Mouse (Mus musculus) embryonic stem cell, embryonic (primary cell): ENCODE measurements around the gene Rpap1.

Source experiments
- CTCF ChIA-PET, 4 experiments: fragments of 300-600 bp in 2 of 4; fragments of 350-600 bp in 2 of 4; sonication (Branson Sonifier 250); formaldehyde crosslinking; loops; one replicate each; lab custom pipeline; 2022; ENCODE audit warnings: inconsistent platforms in 2 of 4; lab: Charles Lee
- POLR2A ChIA-PET, 4 experiments: fragments of 300-600 bp in 2 of 4; fragments of 350-600 bp in 2 of 4; sonication (Branson Sonifier 250); formaldehyde crosslinking; loops; one replicate each; lab custom pipeline; 2022; ENCODE audit warnings: antibody characterized with exemption in 4 of 4, inconsistent platforms in 1 of 4; lab: Charles Lee

Rpap1 gene

GRCm38 (mm10) chr2:119737124-119737523 is 50.2 kb downstream of the Rpap1 start:
- ChIA-PET CTCF (interaction anchor here in 1 of 4 experiments (1.2 kb wide), 1 partner anchor 31 kb away, joined by 3 read pairs; no protein-coding TSS in a partner anchor), POLR2A (interaction anchor here in 2 of 4 experiments (0.6 to 2.1 kb wide), 8 partner anchors 14 to 81 kb away, joined by 3 to 9 read pairs (median 3); partner anchors contain the start of gene Ltk (in 1 of the 2))

- ChIA-PET POLR2A (interaction anchor here in 3 of 4 experiments (0.7 to 12.8 kb wide), 11 partner anchors 11 to 127 kb away, joined by 3 to 103 read pairs (median 4); partner anchors contain the start of genes Itpka (in 1 of the 3) and Ltk (in 1 of the 3)), CTCF (interaction anchor here in 3 of 4 experiments (0.5 to 1.4 kb wide), 4 partner anchors 11 to 430 kb away, joined by 3 read pairs; no protein-coding TSS in a partner anchor)
These were observed 56.6 kb downstream of the Rpap1 start for GRCm38 (mm10) chr2:119730735-119731134.

- POLR2A ChIA-PET: interaction anchor here in 3 of 4 experiments (0.6 to 12.8 kb wide), 6 partner anchors 12 to 21 kb away, joined by 3 to 103 read pairs (median 6); partner anchors contain the start of gene Itpka (in 1 of the 3)
- CTCF ChIA-PET: no interaction called here
These were observed 59.4 kb downstream of the Rpap1 start for GRCm38 (mm10) chr2:119727762-119728416.

- ChIA-PET CTCF (no interaction called here), POLR2A (interaction anchor here in 2 of 4 experiments (0.5 to 3.3 kb wide), 10 partner anchors 9 to 105 kb away, joined by 3 to 25 read pairs (median 3); no protein-coding TSS in a partner anchor)
These were observed 66.3 kb downstream of the Rpap1 start for GRCm38 (mm10) chr2:119721070-119721469.

- CTCF ChIA-PET: interaction anchor here in 2 of 4 experiments (1.1 to 1.2 kb wide), 2 partner anchors 15 to 82 kb away, joined by 3 to 4 read pairs; partner anchors contain the start of gene Tyro3 (in 1 of the 2)
- POLR2A ChIA-PET: interaction anchor here in 2 of 4 experiments (0.7 to 2.5 kb wide), 7 partner anchors 9 to 40 kb away, joined by 3 to 6 read pairs (median 4); no protein-coding TSS in a partner anchor
These were observed 71.5 kb downstream of the Rpap1 start for GRCm38 (mm10) chr2:119715868-119716267.
